Mouse (Mus musculus): ENCODE results near the gene Sptbn1.

Sptbn1 gene

GRCm38 (mm10) chr11:30171586-30172178, 96.3 kb downstream of the Sptbn1 start:
- DNase-seq (ENCODE audit: low spot score), result no peak

GRCm38 (mm10) chr11:30171184-30171583, 96.8 kb downstream of the Sptbn1 start:
- DNase-seq (ENCODE audit: low spot score), result no peak

DNA sequence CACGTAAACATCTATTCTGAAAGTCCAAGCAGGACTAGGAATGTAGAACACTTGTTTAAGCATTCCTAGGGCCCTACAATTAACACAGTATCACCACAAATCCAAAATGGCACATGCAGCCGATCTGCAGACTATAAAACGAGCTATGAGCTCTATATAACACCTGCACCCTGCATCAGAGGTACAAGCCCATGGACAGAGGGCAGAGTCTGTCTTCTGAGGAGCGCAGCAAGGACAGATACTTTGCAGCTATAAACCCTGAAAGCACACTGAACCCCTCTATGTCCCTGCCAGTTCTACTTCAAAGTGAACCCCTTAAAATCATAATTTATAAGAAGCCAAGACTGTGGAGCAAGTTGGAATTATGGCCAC, 101.4 kb downstream of the Sptbn1 start:
- DNase-seq (ENCODE audit: low spot score), result no peak

DNA sequence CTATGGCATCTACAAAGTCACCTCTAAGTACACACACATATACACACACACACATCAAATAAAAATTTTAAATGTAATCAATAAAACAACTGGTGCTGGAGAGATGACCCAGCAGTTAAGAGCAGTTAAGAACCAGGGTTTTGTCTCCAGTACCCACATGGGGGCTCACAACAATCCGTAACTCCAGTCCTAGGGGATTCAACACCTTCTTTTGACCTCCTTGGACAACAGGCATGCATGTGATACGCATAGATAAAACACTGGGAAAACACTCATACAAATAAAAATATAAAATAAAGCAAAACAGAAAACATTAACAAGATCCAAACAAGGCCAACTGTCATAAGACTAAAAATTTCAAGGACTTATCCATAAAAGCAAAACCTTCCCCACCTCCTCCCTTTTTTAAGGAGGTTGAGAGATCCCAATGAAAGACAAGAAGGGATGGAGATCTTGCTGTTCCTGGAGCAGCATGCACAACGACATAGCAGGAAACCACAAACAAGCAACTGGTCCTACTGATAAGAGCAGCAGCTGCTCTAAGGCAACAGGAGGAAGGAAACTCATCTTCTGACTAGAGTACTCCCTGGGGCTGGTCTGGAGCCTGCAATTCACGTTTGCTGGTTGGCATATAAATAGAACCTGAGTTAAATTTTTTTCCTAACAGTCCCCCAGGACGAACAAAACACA, 102.0 kb downstream of the Sptbn1 start:
- DNase-seq (ENCODE audit: low spot score), result no peak

DNA sequence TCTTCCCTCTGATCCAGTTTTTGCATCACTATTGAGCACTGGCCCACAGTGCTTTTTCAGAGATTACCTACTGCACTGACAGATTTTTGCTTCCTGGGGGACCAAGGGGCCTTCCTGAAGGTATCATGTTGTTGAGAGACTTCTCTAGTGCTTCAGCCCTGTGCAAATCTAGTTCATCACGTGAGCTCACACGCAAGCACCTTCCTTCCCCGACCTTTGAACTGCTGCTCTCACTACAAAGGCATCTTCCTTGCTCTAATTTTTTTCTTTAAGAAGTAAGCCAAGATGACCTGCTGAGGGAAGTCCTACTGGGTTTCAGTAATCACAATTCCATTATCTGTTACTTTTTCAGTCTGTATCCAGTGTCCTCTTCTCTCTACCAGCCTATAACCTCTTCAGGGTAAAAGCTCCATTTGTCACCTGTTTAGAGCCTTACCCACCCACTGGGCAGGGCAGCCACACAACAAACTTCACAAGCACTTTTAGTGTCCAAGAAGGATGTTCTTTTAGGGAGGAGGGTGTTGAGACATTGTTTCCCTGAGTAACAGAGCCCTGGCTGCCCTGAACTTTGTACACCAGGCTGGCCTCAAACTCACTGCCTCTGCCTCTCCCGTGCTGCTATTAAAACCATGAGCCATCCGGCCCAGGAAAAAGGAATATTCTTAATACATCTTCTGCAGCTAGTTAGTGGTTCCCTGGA, 103.3 kb downstream of the Sptbn1 start:
- no peak for DNase-seq (ENCODE audit: low spot score)

GRCm38 (mm10) chr11:30163870-30164269, 104.1 kb downstream of the Sptbn1 start:
- no peak for DNase-seq (ENCODE audit: low spot score)

GRCm38 (mm10) chr11:30163081-30163480, 104.9 kb downstream of the Sptbn1 start:
- DNase-seq (ENCODE audit: low spot score), result no peak

- DNase-seq (ENCODE audit: low spot score), result no peak
These were observed 106.2 kb downstream of the Sptbn1 start for GRCm38 (mm10) chr11:30161744-30162143.

DNA sequence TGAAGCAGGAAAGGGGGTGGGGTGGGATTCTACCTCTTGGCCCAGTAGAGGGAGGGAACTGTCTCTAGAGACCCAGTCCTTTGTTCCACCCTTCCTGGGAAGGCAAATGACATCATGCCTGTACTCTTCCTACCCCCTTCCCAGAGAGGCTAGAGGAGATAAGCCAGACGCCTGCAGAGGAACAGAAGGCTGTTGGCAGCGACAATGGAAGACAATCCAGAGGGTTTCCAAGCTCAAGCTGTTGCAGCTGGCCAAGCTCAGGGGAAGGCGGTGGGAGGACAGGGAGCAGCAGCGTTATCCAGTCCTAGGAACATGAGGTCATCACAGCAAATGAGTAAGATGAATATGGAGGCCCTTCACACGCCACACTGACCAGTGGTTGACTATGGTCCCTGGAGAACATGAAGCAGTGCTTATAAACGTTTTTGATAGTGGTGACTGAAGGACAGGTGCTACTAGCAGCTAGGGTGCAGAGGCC, 106.8 kb downstream of the Sptbn1 start:
- peak; percentile 59 for DNase-seq (ENCODE audit: low spot score)

GRCm38 (mm10) chr11:30160625-30161172, 107.3 kb downstream of the Sptbn1 start:
- no peak for DNase-seq (ENCODE audit: low spot score)

DNA sequence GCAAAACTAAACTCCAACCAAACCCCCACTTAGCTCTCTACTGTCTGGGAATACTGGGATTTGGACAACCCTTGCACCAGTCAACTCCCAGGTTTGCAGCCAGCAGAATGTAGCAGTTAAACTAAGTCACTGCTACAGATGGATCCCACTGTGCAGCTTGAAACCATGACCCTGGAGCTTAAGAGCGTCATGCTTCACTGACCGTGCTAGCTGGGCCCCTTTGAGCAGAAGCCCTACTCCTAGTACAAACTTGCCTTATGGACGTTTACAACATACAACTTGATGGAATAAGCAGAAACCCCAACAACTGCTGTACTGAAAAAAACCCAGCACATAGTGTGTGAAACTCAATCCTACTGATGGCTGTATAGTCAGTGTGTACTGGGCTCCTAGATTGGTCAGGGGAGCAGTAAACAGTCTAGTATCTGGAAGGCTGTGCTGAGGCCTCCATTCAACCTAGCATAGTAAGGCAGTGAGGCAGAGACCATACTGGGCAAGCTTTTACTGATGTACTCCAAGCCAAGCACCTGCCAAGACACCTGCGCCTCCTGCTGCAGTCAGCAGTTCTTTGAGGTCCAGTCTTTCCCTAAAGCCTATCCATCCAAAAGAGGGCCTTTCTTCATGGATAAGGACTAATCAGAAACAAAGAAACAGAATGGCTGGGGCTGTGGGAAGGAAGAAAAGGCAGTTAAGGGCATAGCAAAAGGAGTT, 108.3 kb downstream of the Sptbn1 start:
- DNase-seq (ENCODE audit: low spot score), result no peak

DNA sequence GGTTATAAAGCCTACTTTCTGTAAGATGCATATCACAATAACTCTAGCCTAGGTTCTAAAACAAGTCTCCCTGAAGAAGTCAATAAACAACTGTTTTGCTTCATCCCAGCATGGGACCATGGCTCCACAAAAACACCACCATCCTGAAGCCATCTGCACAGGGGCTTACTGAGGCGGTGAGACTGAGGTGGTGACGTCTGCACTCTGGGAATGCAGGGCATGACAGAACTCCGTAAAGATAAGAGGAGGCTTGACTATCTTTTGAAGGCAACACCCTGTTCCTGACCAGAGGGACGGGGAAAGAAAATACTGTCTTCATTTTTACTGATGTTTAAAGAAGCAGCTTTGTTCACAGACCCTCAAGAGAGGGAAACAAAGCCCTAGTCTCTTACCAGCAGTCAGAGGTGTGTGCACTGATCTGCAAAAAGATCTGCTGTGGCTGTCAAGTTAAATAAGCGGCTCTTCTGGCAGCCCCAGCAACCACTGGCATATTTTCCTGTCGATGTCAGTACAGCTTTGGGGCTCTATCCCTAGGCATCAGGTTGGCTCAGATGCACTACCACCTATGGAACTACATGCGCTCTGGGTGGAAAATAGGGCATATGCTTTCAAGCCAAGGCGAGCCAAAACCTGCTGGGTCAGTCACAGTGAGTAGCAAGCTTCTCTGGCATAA, 109.8 kb downstream of the Sptbn1 start:
- DNase-seq (ENCODE audit: low spot score), result peak; percentile 53

GRCm38 (mm10) chr11:30155887-30156286, 112.1 kb downstream of the Sptbn1 start:
- no peak for DNase-seq (ENCODE audit: low spot score)

DNA sequence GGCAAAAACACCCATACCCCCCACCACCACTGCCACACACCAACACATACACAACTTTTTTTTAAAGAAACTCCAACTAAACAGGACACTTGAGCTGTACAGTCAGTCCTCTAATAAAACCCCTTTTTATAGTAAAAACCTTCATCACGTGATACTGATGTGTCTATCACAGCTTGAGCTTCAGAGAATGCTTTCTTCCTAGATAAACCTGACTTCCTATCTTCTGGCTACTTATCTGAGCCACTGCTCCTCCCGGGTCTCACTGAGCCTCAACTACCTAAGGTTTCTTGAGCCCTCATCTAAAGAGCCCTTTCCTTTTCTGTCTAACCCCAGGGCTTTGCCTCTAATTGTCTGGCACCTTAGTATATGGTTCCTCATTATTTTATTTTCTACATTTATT, 113.0 kb downstream of the Sptbn1 start:
- DNase-seq (ENCODE audit: low spot score), result no peak

GRCm38 (mm10) chr11:30148888-30149287, 119.1 kb downstream of the Sptbn1 start:
- DNase-seq (ENCODE audit: low spot score), result no peak

- no peak for DNase-seq (ENCODE audit: low spot score)
These were observed 119.6 kb downstream of the Sptbn1 start for GRCm38 (mm10) chr11:30148378-30148777.

DNA sequence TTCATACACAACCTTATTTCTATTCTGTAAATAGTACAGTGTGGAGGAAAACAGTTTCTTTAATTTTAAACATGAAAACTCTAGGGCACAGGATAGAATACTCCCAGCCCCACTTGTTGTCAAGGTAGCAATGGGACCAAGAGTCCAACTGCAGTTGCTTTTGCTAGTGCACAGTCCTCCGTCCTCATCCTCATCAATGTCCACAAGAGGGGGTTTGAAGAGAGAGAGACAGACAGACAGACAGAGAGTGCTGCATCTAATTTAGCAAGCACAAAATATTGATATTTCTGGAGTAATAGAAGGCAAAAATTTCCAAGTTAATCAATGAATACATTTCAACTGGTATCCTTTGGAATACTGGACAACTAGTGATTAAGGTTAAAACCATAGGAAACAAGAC, 120.1 kb downstream of the Sptbn1 start:
- no peak for DNase-seq (ENCODE audit: low spot score)

GRCm38 (mm10) chr11:30143090-30143489, 124.9 kb downstream of the Sptbn1 start:
- no peak for DNase-seq (ENCODE audit: low spot score)

DNA sequence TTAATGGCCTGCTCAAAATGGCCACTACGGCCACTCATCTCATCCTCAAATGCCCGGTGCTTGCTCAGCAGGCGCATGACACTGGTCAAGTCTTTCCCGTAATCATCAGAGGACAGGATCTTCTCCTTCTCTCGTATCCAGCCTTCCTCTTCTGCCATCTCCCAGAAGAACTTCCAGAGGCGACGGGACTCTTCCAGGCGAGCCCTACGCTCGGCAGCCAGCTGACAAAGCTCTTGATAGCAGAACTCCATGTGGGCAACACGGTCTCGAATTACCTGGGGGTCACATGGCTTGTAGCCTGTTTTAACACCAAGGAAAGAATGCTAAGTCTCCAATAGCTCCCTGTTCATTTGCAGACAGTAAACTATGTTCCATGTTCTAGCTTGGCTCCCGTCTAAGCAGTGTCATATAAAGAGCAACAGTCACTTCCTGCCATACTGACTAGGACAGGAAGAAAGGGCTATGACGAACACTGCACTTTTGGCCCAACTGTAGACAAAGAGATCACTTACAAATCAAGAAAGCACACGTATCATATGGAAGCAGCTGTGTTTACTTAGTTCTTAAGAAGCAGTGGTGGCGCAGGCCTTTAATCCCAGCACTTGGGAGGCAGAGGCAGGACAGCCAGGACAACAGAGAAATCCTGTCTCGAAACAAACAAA, 128.7 kb downstream of the Sptbn1 start:
- DNase-seq (ENCODE audit: low spot score), result no peak

DNA sequence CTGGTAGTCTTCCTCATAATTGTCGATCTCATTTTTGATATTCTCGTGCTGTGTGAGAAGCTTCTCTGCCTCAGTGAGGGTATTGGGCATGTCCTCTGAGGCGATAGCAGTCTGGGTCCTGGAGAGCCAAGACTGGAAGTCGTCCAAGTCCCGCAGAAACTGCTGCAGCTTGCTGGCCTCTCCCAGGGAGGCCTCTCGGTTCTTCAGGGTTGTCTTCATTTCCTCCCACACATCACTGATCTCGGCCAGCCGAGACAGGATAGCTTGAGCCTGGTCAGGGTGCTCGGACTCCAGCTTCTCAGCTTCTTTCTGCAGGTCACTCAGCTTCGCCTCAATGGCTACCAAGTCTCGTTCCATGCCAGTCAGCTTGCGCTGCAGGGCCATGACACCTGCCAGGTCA, 130.9 kb downstream of the Sptbn1 start:
- no peak for DNase-seq (ENCODE audit: low spot score)

- no peak for DNase-seq (ENCODE audit: low spot score)
These were observed 133.9 kb downstream of the Sptbn1 start for GRCm38 (mm10) chr11:30134058-30134457.
